Mouse (Mus musculus) CH12.LX (cell line): ENCODE measurements around the gene Gm13212. TPM values are rescaled to one million over a fixed set of nuclear protein-coding genes. Genes with fewer than 3 reads are reported as not detected.
A peak's percentile ranks its signal among the peaks of the same experiment; 100 is the strongest.
"Not testable (repeated sequence)": the region's sequence is repeated elsewhere in the genome, so short reads cannot be mapped to it uniquely, and the experiment has no call there.

Experiments
- DNase-seq: peaks from one replicate; pipeline ENCODE4 v3.0.0-alpha.2; 2013; ENCODE audit errors: extremely low read depth
- H3K27ac ChIP-seq: 2 replicates; pipeline ENCODE4 v1.5.1; 2012; ENCODE audit warnings: low read depth, mild to moderate bottlenecking, control low read depth, moderate library complexity; ENCODE audit not compliant: insufficient read depth
- H3K27me3 ChIP-seq: replicated peaks from 2 replicates; pipeline ENCODE3; 2012; ENCODE audit warnings: inconsistent platforms
- H3K36me3 ChIP-seq, 2 experiments: replicated peaks in 1 of 2; 2 replicates each; pipeline versions ENCODE3 to v1.6.1; 2012; ENCODE audit warnings: inconsistent platforms in 1 of 2, low read length in 1 of 2, mild to moderate bottlenecking in 1 of 2, mixed read lengths in 1 of 2, moderate library complexity in 1 of 2; ENCODE audit not compliant: control insufficient read depth in 1 of 2, insufficient read depth in 1 of 2
- H3K4me1 ChIP-seq, 2 experiments: 2 replicates each; pipeline ENCODE4 v1.6.1; 2012; ENCODE audit warnings: inconsistent platforms in 1 of 2, moderate library complexity in 1 of 2; ENCODE audit not compliant: insufficient read depth in 2 of 2, control insufficient read depth in 1 of 2
- H3K4me2 ChIP-seq: 2 replicates; pipeline ENCODE4 v1.6.1; 2012; ENCODE audit warnings: low read depth, mild to moderate bottlenecking, control low read depth; ENCODE audit not compliant: poor library complexity, insufficient read depth, severe bottlenecking
- H3K4me3 ChIP-seq, 3 experiments: fragments of 150-350 bp in 1 of 3; sonication (generic) in 1 of 3; replicated peaks in 1 of 3; 2 replicates each; pipeline versions ENCODE3 to v1.5.1; 2011 to 2012; ENCODE audit warnings: low read depth in 2 of 3, low read length in 2 of 3, mild to moderate bottlenecking in 2 of 3, moderate library complexity in 2 of 3, control low read depth in 1 of 3, improper control_type of control experiment in 1 of 3, inconsistent platforms in 1 of 3, mixed read lengths in 1 of 3; ENCODE audit not compliant: poor library complexity in 1 of 3
- H3K79me2 ChIP-seq: replicated peaks from 2 replicates; pipeline ENCODE4 v1.6.1; 2012; ENCODE audit warnings: mild to moderate bottlenecking, moderate library complexity; ENCODE audit not compliant: control insufficient read depth, poor library complexity, insufficient read depth, severe bottlenecking; ENCODE audit errors: extremely low read depth
- H3K9ac ChIP-seq: 2 replicates; pipeline ENCODE4 v1.6.1; 2012; ENCODE audit warnings: low read depth, mild to moderate bottlenecking, control low read depth, moderate library complexity; ENCODE audit not compliant: insufficient read depth
- H3K9me3 ChIP-seq: replicated peaks from 2 replicates; pipeline ENCODE3; 2012; ENCODE audit warnings: low read length, inconsistent platforms, mixed read lengths
- ETS1 ChIP-seq: conservative IDR thresholded peaks from 2 replicates; pipeline ENCODE4 v1.6.1; 2012; ENCODE audit warnings: low read depth, mild to moderate bottlenecking, inconsistent platforms, low read length, improper control_type of control experiment, moderate library complexity
- MEF2A ChIP-seq: IDR thresholded peaks from 2 replicates; pipeline ENCODE4 v1.6.1; 2014; ENCODE audit warnings: low read depth, mild to moderate bottlenecking, inconsistent platforms, low read length, improper control_type of control experiment, borderline replicate concordance
- dilution Hi-C: fragments of 300-500 bp; cut with MboI; formaldehyde crosslinking; loops from 2 replicates; pipeline ENCODE4 v1.14.3; 2020; ENCODE audit warnings: low sequenced_read_pairs; ENCODE audit not compliant: extremely low pct_unique_long_range_greater_than_20kb, extremely low pct_ligation_motif_present
- in situ Hi-C: fragments of 300-500 bp; cut with MboI; formaldehyde crosslinking; loops from 3 replicates; pipeline ENCODE4 v1.14.3; 2019; ENCODE audit warnings: low sequenced_read_pairs, low pct_ligation_motif_present, low pct_unique_long_range_greater_than_20kb, mixed read lengths
- polyA plus RNA-seq: library from polyadenylated mRNA; unstranded; fragments of >175 nt; gene quantifications from 2 replicates; pipeline ENCODE4 v1.2.1, GENCODE M21; 2012; ENCODE audit warnings: low read depth; ENCODE audit not compliant: insufficient read length
- total RNA-seq, 2 experiments: library from RNA; depleted of rRNA; stranded (reverse); fragments of 300-350 nt in 1 of 2; fragments of >200 nt in 1 of 2; gene quantifications; 2 replicates each; pipeline ENCODE4 v1.2.3; 2012 to 2014

Gene Gm13212
- total and polyA plus RNA-seq, 3 experiments, result 0.98 to 9.8 (median 5.2) TPM

DNA sequence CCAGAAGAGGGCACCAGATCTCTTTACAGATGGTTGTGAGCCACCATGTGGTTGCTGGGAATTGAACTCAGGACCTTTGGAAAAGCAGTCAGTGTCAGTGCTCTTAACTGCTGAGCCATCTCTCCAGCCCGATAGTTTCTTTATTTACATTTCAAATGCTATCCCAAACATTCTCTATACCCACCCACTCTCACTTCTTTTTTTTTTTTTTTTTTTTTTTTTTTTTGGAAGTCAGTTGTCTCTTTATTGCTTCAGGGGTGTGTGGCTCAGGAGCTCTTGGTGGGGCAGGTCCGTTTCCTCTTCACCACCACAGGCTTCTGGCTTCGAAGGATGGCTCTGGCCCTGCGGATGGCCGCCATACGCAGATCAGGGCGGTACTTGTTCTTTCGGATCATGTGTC lies 8.3 kb upstream of the Gm13212 start:
- H3K9me3 ChIP-seq, H3K9ac ChIP-seq, H3K27ac ChIP-seq, dilution Hi-C loops, H3K4me3 ChIP-seq, H3K36me3 ChIP-seq, in situ Hi-C loops, H3K4me1 ChIP-seq, H3K4me2 ChIP-seq, DNase-seq, H3K79me2 ChIP-seq, H3K27me3 ChIP-seq: not testable (repeated sequence)

DNA sequence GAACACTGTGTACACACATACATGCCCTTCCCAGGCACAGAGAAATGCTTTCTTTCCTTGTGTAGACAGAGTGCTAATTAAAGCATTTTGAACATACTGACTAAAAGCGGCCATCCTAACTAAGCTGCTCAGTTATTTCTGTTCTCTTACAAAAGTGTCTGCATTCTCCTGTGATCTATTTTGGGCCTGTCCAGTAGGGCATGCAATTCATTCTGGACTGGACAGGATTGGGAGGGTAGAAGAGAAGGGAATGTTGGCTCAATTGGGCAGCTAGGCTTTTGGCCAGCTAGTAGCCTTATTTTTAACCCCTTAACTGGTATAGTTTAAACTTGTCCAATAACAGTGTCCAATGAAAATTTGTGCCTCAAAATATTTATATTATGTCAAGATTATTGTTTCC lies 4.6 kb upstream of the Gm13212 start:
- DNase-seq, H3K36me3 ChIP-seq, H3K9ac ChIP-seq, H3K9me3 ChIP-seq, H3K4me1 ChIP-seq, H3K27me3 ChIP-seq, H3K4me2 ChIP-seq, H3K27ac ChIP-seq, H3K4me3 ChIP-seq, dilution Hi-C loops, H3K79me2 ChIP-seq: not testable (repeated sequence)
- in situ Hi-C loops, result loop anchor here (5.0 kb wide), 1 partner anchor 173 kb away; no protein-coding TSS in a partner anchor

- in situ Hi-C loops, H3K4me2 ChIP-seq, H3K79me2 ChIP-seq, H3K27ac ChIP-seq, H3K4me3 ChIP-seq, H3K9me3 ChIP-seq, H3K9ac ChIP-seq, dilution Hi-C loops, H3K4me1 ChIP-seq, H3K27me3 ChIP-seq, H3K36me3 ChIP-seq: not testable (repeated sequence)
- TF ChIP-seq MEF2A (peak; percentile 28; the same call in 1 of the 2 replicates), ETS1 (peak; percentile 56; the same call in 1 of the 2 replicates)
- peak; percentile 63 for DNase-seq
These were observed 1.1 kb downstream of the Gm13212 start for GRCm38 (mm10) chr4:145586046-145586445.

GRCm38 (mm10) chr4:145594183-145594582 lies 9.2 kb downstream of the Gm13212 start:
- dilution Hi-C loops, H3K27ac ChIP-seq, H3K79me2 ChIP-seq, H3K36me3 ChIP-seq, H3K4me3 ChIP-seq, H3K9me3 ChIP-seq, H3K9ac ChIP-seq, H3K4me1 ChIP-seq, H3K27me3 ChIP-seq, DNase-seq, in situ Hi-C loops, H3K4me2 ChIP-seq: not testable (repeated sequence)

DNA sequence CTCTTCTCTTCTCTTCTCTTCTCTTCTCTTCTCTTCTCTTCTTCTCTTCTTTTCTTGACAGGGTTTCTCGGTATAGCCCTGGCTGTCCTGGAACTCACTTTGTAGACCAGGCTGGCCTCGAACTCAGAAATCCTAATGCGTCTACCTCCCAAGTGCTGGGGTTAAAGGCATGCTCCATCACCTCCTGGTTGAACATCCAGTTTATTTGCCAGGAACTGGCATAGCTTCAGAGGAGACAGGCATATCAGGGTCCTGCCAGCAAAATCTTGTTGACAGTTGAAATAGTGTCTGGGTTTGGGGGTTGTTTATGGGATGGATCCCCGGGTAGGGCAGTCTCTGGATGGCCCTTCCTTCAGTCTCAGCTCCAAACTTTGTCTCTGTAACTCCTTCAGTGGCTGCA lies 9.8 kb downstream of the Gm13212 start:
- H3K79me2 ChIP-seq, H3K4me1 ChIP-seq, H3K4me3 ChIP-seq, H3K9ac ChIP-seq, H3K27ac ChIP-seq, H3K9me3 ChIP-seq, dilution Hi-C loops, in situ Hi-C loops, H3K36me3 ChIP-seq, DNase-seq, H3K27me3 ChIP-seq, H3K4me2 ChIP-seq: not testable (repeated sequence)

DNA sequence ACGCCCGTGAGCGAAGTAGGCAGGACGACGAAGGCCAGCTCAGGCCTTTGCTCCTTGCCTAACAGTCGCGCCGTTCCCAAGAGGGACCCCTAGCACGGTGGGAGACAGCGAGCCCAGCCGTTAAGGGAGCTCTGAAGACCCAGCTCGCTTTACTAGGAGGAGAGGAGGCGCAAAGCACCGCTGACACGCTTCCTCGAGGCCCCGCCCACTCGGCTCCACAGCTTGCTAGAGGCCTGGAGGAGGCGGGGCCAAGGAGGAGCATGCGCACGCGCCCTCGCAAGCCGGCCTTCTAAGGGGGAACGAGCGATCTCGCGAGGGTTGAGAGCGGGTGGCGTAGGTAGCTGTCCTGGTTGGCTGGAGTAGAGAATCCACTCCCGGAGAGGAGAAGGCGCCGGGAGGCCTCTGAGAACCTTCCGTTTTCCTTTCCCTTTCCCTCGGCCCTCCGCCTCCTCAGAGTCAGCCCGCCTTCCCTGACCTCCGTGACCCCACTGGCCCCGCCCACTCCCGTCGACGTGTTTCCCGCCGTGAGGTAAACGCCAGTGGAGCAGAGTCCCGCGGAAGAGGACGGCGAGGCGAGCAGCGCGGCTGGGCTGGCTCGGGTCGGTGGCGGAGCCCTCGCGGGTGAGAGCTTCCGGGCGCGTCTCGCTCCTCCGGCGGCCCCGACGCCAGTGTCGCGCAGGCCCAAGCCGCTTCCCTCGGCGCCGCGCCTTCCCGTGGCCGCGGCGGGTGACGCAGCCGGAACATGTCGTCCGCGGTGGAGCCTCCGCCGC lies 55.6 kb downstream of the Gm13212 start:
- H3K27ac ChIP-seq, H3K9me3 ChIP-seq, H3K36me3 ChIP-seq, H3K27me3 ChIP-seq, dilution Hi-C loops, H3K4me2 ChIP-seq, DNase-seq, H3K4me1 ChIP-seq, H3K4me3 ChIP-seq, H3K9ac ChIP-seq, in situ Hi-C loops, H3K79me2 ChIP-seq: not testable (repeated sequence)
